Mouse (Mus musculus) ES-Bruce4 (cell line): ENCODE measurements around the gene Tctex1d2.

Experiments used
- CTCF ChIP-seq: IDR thresholded peaks from one replicate; pipeline ENCODE4 v1.8.1; 2011; ENCODE audit warnings: low read depth, low read length
- EP300 ChIP-seq: IDR thresholded peaks from 2 replicates; pipeline ENCODE4 v1.6.1; 2011; ENCODE audit warnings: low read depth, low read length; ENCODE audit not compliant: insufficient read depth

DNA sequence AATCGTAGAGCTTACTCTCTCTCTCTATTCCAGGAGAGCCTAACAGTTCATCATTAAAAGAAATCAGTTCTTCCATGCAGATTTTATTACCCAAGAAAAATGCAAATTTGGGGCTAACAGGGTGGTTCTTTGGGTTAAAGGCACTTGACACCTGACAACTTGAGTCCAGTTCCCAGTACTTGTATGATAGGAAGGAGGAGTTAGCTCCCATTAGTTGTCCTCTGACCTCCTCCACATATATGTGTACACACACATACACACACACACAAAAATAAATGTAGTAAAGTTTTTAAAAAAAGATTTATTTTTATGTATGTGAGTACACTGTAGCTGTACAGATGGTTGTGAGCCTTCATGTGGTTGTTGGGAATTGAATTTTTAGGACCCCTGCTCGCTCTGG is 30.6 kb downstream of the Tctex1d2 start:
- TF ChIP-seq CTCF (no peak), EP300 (no peak)
